Mouse (Mus musculus) hindbrain, embryonic 15.5 days (tissue): ENCODE results near the gene Spsb3. TPM values are rescaled to one million over a fixed set of nuclear protein-coding genes. Genes with fewer than 3 reads are reported as not detected.

Source experiments
- ATAC-seq: fragments of 200-750 bp; cut with Nextera tagmentation; 2 replicates; pipeline ENCODE4 v1.8.0; 2017; ENCODE audit warnings: low read depth, moderate number of reproducible peaks, moderate TSS enrichment; ENCODE audit not compliant: low FRiP score
- H3K27ac ChIP-seq: fragments of 300-500 bp; sonication (generic); replicated peaks from 2 replicates; pipeline ENCODE4 v1.5.1; 2015; ENCODE audit warnings: mild to moderate bottlenecking, inconsistent platforms
- H3K27me3 ChIP-seq: fragments of 300-500 bp; sonication (generic); 2 replicates; pipeline ENCODE4 v1.6.1; 2015; ENCODE audit warnings: control low read depth, inconsistent platforms
- H3K36me3 ChIP-seq: fragments of 300-500 bp; sonication (generic); 2 replicates; pipeline ENCODE4 v1.6.1; 2015; ENCODE audit warnings: control low read depth, inconsistent platforms
- H3K4me1 ChIP-seq: fragments of 300-500 bp; sonication (generic); replicated peaks from 2 replicates; pipeline ENCODE4 v1.6.1; 2015; ENCODE audit warnings: control low read depth, inconsistent platforms
- H3K4me2 ChIP-seq: fragments of 300-500 bp; sonication (generic); 2 replicates; pipeline ENCODE4 v1.6.1; 2015; ENCODE audit warnings: moderate library complexity, mild to moderate bottlenecking, inconsistent platforms
- H3K4me3 ChIP-seq: fragments of 300-500 bp; sonication (generic); 2 replicates; pipeline ENCODE4 v1.5.1; 2015; ENCODE audit warnings: mild to moderate bottlenecking, inconsistent platforms
- H3K9ac ChIP-seq: fragments of 300-500 bp; sonication (generic); 2 replicates; pipeline ENCODE4 v1.6.1; 2015; ENCODE audit warnings: inconsistent platforms
- H3K9me3 ChIP-seq: fragments of 300-500 bp; sonication (generic); 2 replicates; pipeline ENCODE4 v1.6.1; 2016; ENCODE audit warnings: control low read depth, inconsistent platforms
- WGBS: fragments of 180-500 bp; shearing (Covaris S2); methylation state at CpG from one replicate; pipeline ENCODE4 v1.1.7; 2015; 5-methylcytosine and 5-hydroxymethylcytosine counted together
- polyA plus RNA-seq: library from polyadenylated mRNA; unstranded; fragments of >200 nt; fragmentation: Nextera tagmentation; extraction: Ambion mirVana; gene quantifications from 2 replicates; pipeline ENCODE4 v1.2.1, GENCODE M21; 2015

The Spsb3 gene
- polyA plus RNA-seq, 1 experiment from 2014 or later: 87.6 TPM

GRCm38 (mm10) chr17:24877336-24878116 lies 8.9 kb upstream of the Spsb3 start:
- H3K27me3 ChIP-seq: no peaks in the 10 kb centered on the region
- no peak overlapping the region for H3K9ac ChIP-seq
- ATAC-seq: no peak
- no peak overlapping the region for H3K4me2 ChIP-seq
- no peak overlapping the region for H3K27ac ChIP-seq
- H3K4me3 ChIP-seq: no peak overlapping the region
- 66% methylated on average over 10 of the region's 10 CpGs for WGBS
- H3K4me1 ChIP-seq: no peaks in the 10 kb centered on the region
- H3K36me3 ChIP-seq: no peaks in the 10 kb centered on the region; the same call in 1 of the 2 replicates
- H3K9me3 ChIP-seq: no peaks in the 10 kb centered on the region

DNA sequence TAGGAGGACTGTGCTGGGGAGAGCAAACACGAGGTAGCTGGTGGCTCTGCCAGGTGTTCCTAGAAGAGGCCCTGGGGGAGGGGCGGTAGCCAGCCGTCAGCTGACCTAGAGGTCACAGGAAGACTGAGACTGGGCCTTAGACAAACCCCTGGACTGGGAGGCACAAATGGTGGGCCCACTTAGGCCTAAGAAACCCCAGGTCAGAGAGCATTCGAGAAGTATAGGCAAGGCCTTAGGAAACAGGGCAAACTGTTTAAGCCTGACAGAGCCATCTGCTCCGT lies 8.4 kb upstream of the Spsb3 start:
- Histone ChIP-seq H3K36me3 (peaks cover 5% of the 10 kb centered on the region), H3K4me3 (no peak overlapping the region), H3K4me2 (no peak overlapping the region), H3K9me3 (no peaks in the 10 kb centered on the region), H3K4me1 (no peaks in the 10 kb centered on the region), H3K27ac (no peak overlapping the region), H3K27me3 (no peaks in the 10 kb centered on the region), H3K9ac (no peak overlapping the region)
- no peak for ATAC-seq
- WGBS: 45% methylated on average over 5 of the region's 5 CpGs

- WGBS: 74% methylated on average over 8 of the region's 8 CpGs
- Histone ChIP-seq H3K9me3 (no peaks in the 10 kb centered on the region), H3K4me1 (no peaks in the 10 kb centered on the region), H3K9ac (no peak overlapping the region), H3K4me2 (no peak overlapping the region), H3K27me3 (no peaks in the 10 kb centered on the region), H3K36me3 (peaks cover 8% of the 10 kb centered on the region), H3K4me3 (no peak overlapping the region), H3K27ac (no peak overlapping the region)
- no peak for ATAC-seq
Measured at GRCm38 (mm10) chr17:24878531-24878930, 7.9 kb upstream of the Spsb3 start.

- no peak overlapping the region for H3K27ac ChIP-seq
- H3K9ac ChIP-seq: no peak overlapping the region
- ATAC-seq: no peak
- WGBS: 55% methylated on average over 7 of the region's 7 CpGs
- H3K4me3 ChIP-seq: no peak overlapping the region
- H3K9me3 ChIP-seq: no peaks in the 10 kb centered on the region
- H3K27me3 ChIP-seq: no peaks in the 10 kb centered on the region
- peaks cover 13% of the 10 kb centered on the region for H3K36me3 ChIP-seq
- H3K4me1 ChIP-seq: peaks cover 8% of the 10 kb centered on the region
- H3K4me2 ChIP-seq: no peak overlapping the region
Measured at GRCm38 (mm10) chr17:24881738-24882440, 4.6 kb upstream of the Spsb3 start.

DNA sequence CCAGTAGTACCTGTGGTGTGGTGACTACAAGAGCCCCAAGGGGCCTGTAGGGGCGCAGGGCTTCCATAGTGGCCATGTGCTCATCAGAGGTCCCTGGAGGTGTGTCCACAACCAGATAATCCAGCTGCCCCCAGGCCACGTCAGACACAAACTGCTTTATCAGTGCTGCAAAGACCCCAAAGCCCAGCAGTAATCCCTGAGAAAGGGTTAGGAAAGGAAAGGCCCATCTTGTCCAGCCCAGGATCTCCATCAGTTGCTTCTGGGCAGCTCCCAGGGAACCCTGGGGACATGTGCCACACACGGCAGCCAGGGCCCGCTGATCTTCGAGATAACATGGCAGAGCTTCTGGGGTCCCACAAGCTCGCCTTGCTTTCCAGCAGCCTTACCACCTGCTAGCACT lies 2.1 kb upstream of the Spsb3 start:
- Histone ChIP-seq H3K27ac (no peak overlapping the region), H3K4me1 (peaks cover 28% of the 10 kb centered on the region), H3K9me3 (no peaks in the 10 kb centered on the region), H3K9ac (no peak overlapping the region), H3K4me3 (no peak overlapping the region), H3K4me2 (no peak overlapping the region), H3K27me3 (no peaks in the 10 kb centered on the region), H3K36me3 (peaks cover 13% of the 10 kb centered on the region)
- WGBS: 86% methylated on average over 6 of the region's 6 CpGs
- no peak for ATAC-seq

GRCm38 (mm10) chr17:24885356-24886133 lies 898 bp upstream of the Spsb3 start:
- peaks cover 28% of the 10 kb centered on the region for H3K4me1 ChIP-seq
- H3K9me3 ChIP-seq: no peaks in the 10 kb centered on the region
- H3K9ac ChIP-seq: peak overlapping the region; percentile 38
- peak overlapping the region; percentile 77 for H3K4me3 ChIP-seq
- H3K27me3 ChIP-seq: no peaks in the 10 kb centered on the region
- H3K4me2 ChIP-seq: peak overlapping the region; percentile 68
- peaks cover 21% of the 10 kb centered on the region for H3K36me3 ChIP-seq
- WGBS: 26% methylated on average over 22 of the region's 22 CpGs
- no peak for ATAC-seq
- no peak overlapping the region for H3K27ac ChIP-seq

- Histone ChIP-seq H3K4me3 (peak overlapping the region; percentile 77), H3K36me3 (peaks cover 33% of the 10 kb centered on the region), H3K9me3 (no peaks in the 10 kb centered on the region), H3K9ac (peak overlapping the region; percentile 72), H3K27ac (peak overlapping the region; percentile 81), H3K4me1 (peaks cover 28% of the 10 kb centered on the region), H3K4me2 (peak overlapping the region; percentile 70), H3K27me3 (no peaks in the 10 kb centered on the region)
- WGBS: under 1% methylated on average over 18 of the region's 18 CpGs
- peak; percentile 24; the same call in 1 of the 2 replicates for ATAC-seq
Measured at GRCm38 (mm10) chr17:24886932-24887271, 459 bp downstream of the Spsb3 start.

DNA sequence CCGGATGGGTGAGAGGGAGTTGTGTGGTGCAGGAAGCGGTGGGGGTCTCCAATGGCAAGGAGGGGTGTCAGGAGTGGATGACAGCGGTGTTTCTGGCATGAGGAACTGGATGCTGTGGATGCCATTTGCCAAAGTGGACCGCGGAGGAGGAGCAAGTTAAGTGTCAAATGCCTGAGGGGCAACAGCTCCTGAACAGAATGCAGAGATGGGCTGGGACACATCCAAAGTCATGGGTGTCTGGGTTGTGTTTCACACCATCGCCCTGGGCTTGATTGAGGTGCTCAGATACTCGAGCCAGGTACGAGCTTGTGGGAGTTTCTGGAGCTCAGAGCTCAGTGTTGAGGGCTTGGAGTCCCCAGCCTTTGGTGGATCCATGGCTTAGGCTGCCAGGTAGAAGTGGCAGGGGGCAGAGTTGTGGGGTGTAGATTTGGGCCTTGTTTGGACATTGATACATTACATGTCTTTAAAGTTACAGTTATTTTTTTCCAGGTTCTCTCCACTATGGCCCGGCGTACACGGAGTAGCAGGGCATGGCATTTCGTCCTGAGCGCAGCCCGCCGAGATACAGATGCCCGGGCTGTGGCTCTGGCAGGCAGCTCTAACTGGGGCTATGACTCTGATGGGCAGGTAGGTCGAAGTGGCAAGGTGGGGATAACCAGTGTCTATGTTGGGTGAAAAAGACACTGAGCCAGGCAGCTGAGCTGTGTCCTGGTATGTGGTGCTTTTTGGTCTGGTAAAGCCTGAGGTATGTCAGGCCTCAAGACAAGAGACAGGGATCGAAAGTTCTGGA lies 1.0 kb downstream of the Spsb3 start:
- peaks cover 28% of the 10 kb centered on the region for H3K4me1 ChIP-seq
- 65% methylated on average over 18 of the region's 18 CpGs for WGBS
- H3K9me3 ChIP-seq: no peaks in the 10 kb centered on the region
- H3K36me3 ChIP-seq: peaks cover 39% of the 10 kb centered on the region
- no peak for ATAC-seq
- H3K4me2 ChIP-seq: peak overlapping the region; percentile 70
- H3K27ac ChIP-seq: peak overlapping the region; percentile 81; the same call in 1 of the 2 replicates
- no peaks in the 10 kb centered on the region for H3K27me3 ChIP-seq
- H3K4me3 ChIP-seq: peak overlapping the region; percentile 77
- peak overlapping the region; percentile 72 for H3K9ac ChIP-seq

DNA sequence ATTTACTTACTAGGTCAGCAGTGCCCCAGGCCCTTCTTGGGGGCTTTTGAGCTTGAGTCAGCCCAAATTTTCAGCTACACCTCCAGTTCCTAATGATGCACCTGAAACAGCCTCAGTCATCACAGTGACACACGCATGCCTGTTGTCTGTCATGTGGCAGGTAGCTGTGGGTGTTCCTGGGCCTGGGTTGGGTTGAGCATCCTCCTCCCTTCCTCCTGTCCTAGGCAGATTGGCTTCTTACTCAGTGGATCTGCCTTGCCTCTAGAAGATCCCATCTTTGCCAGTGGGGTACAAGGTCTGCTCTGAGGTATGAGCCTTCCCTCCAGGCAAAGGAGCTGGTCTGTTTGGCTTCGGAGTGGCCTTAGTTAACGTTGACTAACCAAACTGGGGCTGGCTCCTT lies 2.4 kb downstream of the Spsb3 start:
- peaks cover 38% of the 10 kb centered on the region for H3K4me1 ChIP-seq
- no peaks in the 10 kb centered on the region for H3K9me3 ChIP-seq
- H3K9ac ChIP-seq: no peak overlapping the region
- no peaks in the 10 kb centered on the region for H3K27me3 ChIP-seq
- peaks cover 41% of the 10 kb centered on the region for H3K36me3 ChIP-seq
- ATAC-seq: no peak
- H3K27ac ChIP-seq: no peak overlapping the region
- no peak overlapping the region for H3K4me3 ChIP-seq
- 95% methylated on average over 3 of the region's 3 CpGs for WGBS
- H3K4me2 ChIP-seq: no peak overlapping the region

- WGBS: 92% methylated on average over 19 of the region's 19 CpGs
- Histone ChIP-seq H3K4me1 (peaks cover 42% of the 10 kb centered on the region), H3K9ac (no peak overlapping the region), H3K27me3 (no peaks in the 10 kb centered on the region), H3K9me3 (no peaks in the 10 kb centered on the region), H3K36me3 (peaks cover 39% of the 10 kb centered on the region), H3K4me2 (no peak overlapping the region), H3K27ac (no peak overlapping the region), H3K4me3 (no peak overlapping the region)
- ATAC-seq: no peak
Measured at GRCm38 (mm10) chr17:24890151-24891092, 4.0 kb downstream of the Spsb3 start.

- Histone ChIP-seq H3K4me3 (no peak overlapping the region), H3K36me3 (peaks cover 39% of the 10 kb centered on the region), H3K27me3 (no peaks in the 10 kb centered on the region), H3K4me2 (no peak overlapping the region), H3K4me1 (peaks cover 47% of the 10 kb centered on the region), H3K27ac (no peak overlapping the region), H3K9me3 (no peaks in the 10 kb centered on the region), H3K9ac (no peak overlapping the region)
- ATAC-seq: no peak
- 86% methylated on average over 13 of the region's 13 CpGs for WGBS
Measured at GRCm38 (mm10) chr17:24891321-24891720, 4.9 kb downstream of the Spsb3 start.
